Mouse (Mus musculus) small intestine, adult 2 months (tissue): ENCODE measurements around the gene Kdelr1.

ENCODE experiments used
- CTCF ChIP-seq: fragments of 200-500 bp; IDR thresholded peaks from 2 replicates; pipeline ENCODE4 v1.5.1; 2012; ENCODE audit warnings: low read depth, mild to moderate bottlenecking, control low read depth, inconsistent platforms, low read length, moderate library complexity, mixed read lengths; ENCODE audit not compliant: insufficient replicate concordance, insufficient read length; ENCODE audit errors: extremely low read depth
- POLR2A ChIP-seq: fragments of 200-500 bp; IDR thresholded peaks from 2 replicates; pipeline ENCODE4 v1.6.1; 2012; ENCODE audit warnings: low read depth, mild to moderate bottlenecking, control low read depth, inconsistent platforms, low read length, moderate library complexity

DNA sequence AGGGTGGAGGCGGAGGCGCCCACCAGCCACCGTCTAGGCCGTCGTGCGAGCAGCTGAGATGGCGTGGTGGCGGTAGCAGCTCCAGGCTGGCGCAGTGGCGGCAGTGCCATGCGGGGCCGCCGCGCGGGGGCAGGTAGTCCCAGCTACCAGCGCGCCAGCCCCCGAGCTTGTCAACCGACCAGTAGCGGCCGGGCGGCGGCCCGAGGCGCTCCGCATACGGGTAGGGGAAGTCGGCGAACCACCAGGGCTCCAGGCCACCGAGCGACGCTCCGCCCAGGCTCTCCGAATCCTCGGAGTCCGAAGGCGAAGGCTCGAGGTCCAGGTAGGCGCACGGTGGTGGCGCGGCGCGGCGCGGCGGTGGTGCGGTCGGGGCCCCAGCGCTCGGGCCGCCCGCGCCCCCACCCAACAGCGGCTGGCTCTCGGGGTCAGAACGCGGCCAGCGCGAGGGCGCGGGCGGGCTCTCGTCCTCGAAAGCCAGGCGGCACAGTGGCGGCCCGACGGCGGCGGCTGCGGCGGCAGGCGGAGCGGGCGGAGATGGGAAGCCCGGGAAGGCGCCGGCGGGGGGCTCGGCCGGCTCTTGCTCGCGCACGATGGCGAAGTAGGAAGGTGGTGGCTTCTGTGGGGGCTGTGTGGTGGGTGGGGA lies 39.3 kb upstream of the Kdelr1 start:
- TF ChIP-seq POLR2A (no peak), CTCF (no peak)
